ENCODE assay signal across 3 mouse cellular contexts in the genomic region with DNA sequence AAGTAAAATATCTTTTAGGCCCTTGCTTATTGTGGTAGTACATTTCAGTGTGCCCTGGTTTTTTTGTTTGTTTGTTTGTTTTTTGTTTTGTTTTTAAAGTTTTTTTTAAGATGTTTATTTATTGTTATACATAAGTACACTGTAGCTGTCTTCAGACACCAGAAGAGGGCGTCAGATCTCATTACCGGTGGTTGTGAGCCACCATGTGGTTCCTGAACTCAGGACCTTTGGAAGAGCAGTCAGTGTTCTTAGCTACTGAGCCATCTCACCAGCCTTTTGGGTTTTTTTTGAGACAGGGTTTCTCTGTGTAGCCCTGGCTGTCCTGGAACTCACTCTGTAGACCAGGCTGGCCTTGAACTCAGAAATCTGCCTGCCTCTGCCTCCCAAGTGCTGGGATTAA. TPM values are rescaled to one million over a fixed set of nuclear protein-coding genes. Genes with fewer than 3 reads are reported as not detected.
"Had no signal": no experiment of that assay in that cellular context is flagged by ENCODE, and none has a peak within 500 bp of the region (broad histone marks: within the 10 kb centered on the region; RNA-seq: fewer than 3 reads in every experiment).

No protein-coding gene starts in this region.

RNA-seq across cellular contexts. Expression of gene Cabp7, which starts 55.8 kb away (rescaled TPM):
- total RNA-seq: megakaryocyte, adult 5-6 weeks; megakaryocyte-erythroid progenitor cell, adult 5-6 weeks had no signal
- polyA plus RNA-seq: small intestine, adult 2 months had no signal
